Mouse (Mus musculus): ENCODE results near the gene Rpl12. TPM values are rescaled to one million over a fixed set of nuclear protein-coding genes. Genes with fewer than 3 reads are reported as not detected.

Rpl12 gene
- total and polyA plus RNA-seq, 3 experiments: 1,968 to 4,306 (median 2,853) TPM

GRCm38 (mm10) chr2:32974216-32974615, 12.9 kb downstream of the Rpl12 start:
- H3K9me3 ChIP-seq (replicated peaks): no peaks in the 10 kb centered on the region
- H3K4me3 ChIP-seq (ENCODE audit: low read depth, low read length): no peak overlapping the region
- ATAC-seq (ENCODE audit: extremely low read depth, insufficient number of reproducible peaks, low FRiP score, poor library complexity, severe bottlenecking) (no peak), DNase-seq (ENCODE audit: low spot score) (no peak)
- H3K36me3 ChIP-seq (replicated peaks): peaks cover 80% of the 10 kb centered on the region
- H3K27me3 ChIP-seq (ENCODE audit: insufficient read depth, low read length): no peaks in the 10 kb centered on the region
- TF ChIP-seq GATA2 (IDR thresholded peaks at IDR 0.05; ENCODE audit: borderline replicate concordance, low read depth, low read length) (no peak), POLR2AphosphoS5 (IDR thresholded peaks at IDR 0.05; ENCODE audit: insufficient replicate concordance, low read depth, low read length) (no peak), TAL1 (conservative IDR thresholded peaks at IDR 0.05; ENCODE audit: low read depth, low read length) (no peak), CTCF (IDR thresholded peaks at IDR 0.05; ENCODE audit: low read depth, low read length) (no peak), GATA1 (IDR thresholded peaks at IDR 0.05; ENCODE audit: borderline replicate concordance, low read length) (no peak)
- H3K4me1 ChIP-seq (ENCODE audit: insufficient read depth, low read depth, low read length): peaks cover 28% of the 10 kb centered on the region

GRCm38 (mm10) chr2:32977114-32977513, 15.8 kb downstream of the Rpl12 start:
- TF ChIP-seq POLR2AphosphoS5 (IDR thresholded peaks at IDR 0.05; ENCODE audit: insufficient replicate concordance, low read depth, low read length) (no peak), CTCF (IDR thresholded peaks at IDR 0.05; ENCODE audit: low read depth, low read length) (no peak), GATA2 (IDR thresholded peaks at IDR 0.05; ENCODE audit: borderline replicate concordance, low read depth, low read length) (no peak), GATA1 (IDR thresholded peaks at IDR 0.05; ENCODE audit: borderline replicate concordance, low read length) (no peak)
- Histone ChIP-seq H3K4me1 (ENCODE audit: insufficient read depth, low read depth, low read length) (peaks cover 45% of the 10 kb centered on the region), H3K4me3 (ENCODE audit: low read depth, low read length) (no peak overlapping the region), H3K9me3 (replicated peaks) (no peaks in the 10 kb centered on the region), H3K36me3 (replicated peaks) (peaks cover 70% of the 10 kb centered on the region), H3K27me3 (ENCODE audit: insufficient read depth, low read length) (no peaks in the 10 kb centered on the region)
- ATAC-seq (ENCODE audit: extremely low read depth, insufficient number of reproducible peaks, low FRiP score, poor library complexity, severe bottlenecking) (no peak), DNase-seq (ENCODE audit: low spot score) (no peak)

- Histone ChIP-seq H3K27me3 (ENCODE audit: insufficient read depth, low read length) (peaks cover 3% of the 10 kb centered on the region; the same call in 1 of the 2 replicates), H3K4me1 (ENCODE audit: insufficient read depth, low read depth, low read length) (peaks cover 53% of the 10 kb centered on the region), H3K4me3 (ENCODE audit: low read depth, low read length) (no peak overlapping the region; the same call in 1 of the 2 replicates), H3K9me3 (replicated peaks) (no peaks in the 10 kb centered on the region), H3K36me3 (replicated peaks) (peaks cover 57% of the 10 kb centered on the region)
- no peak for TF ChIP-seq GATA2 (IDR thresholded peaks at IDR 0.05; ENCODE audit: borderline replicate concordance, low read depth, low read length)
- TF ChIP-seq CTCF (IDR thresholded peaks at IDR 0.05; ENCODE audit: low read depth, low read length): no peak
- no peak for TF ChIP-seq GATA1 (IDR thresholded peaks at IDR 0.05; ENCODE audit: borderline replicate concordance, low read length)
- ATAC-seq (ENCODE audit: extremely low read depth, insufficient number of reproducible peaks, low FRiP score, poor library complexity, severe bottlenecking): no peak
- DNase-seq (ENCODE audit: low spot score): no peak
These were observed 17.3 kb downstream of the Rpl12 start for GRCm38 (mm10) chr2:32978675-32979074.

- DNase-seq (ENCODE audit: low spot score) (no peak), ATAC-seq (ENCODE audit: extremely low read depth, insufficient number of reproducible peaks, low FRiP score, poor library complexity, severe bottlenecking) (no peak)
These were observed 18.3 kb downstream of the Rpl12 start for GRCm38 (mm10) chr2:32979675-32980074.

GRCm38 (mm10) chr2:32981281-32981680, 19.9 kb downstream of the Rpl12 start:
- ATAC-seq (ENCODE audit: extremely low read depth, insufficient number of reproducible peaks, low FRiP score, poor library complexity, severe bottlenecking): no peak
- Histone ChIP-seq H3K4me1 (ENCODE audit: insufficient read depth, low read depth, low read length) (peaks cover 53% of the 10 kb centered on the region), H3K36me3 (replicated peaks) (peaks cover 31% of the 10 kb centered on the region), H3K9me3 (replicated peaks) (no peaks in the 10 kb centered on the region), H3K27me3 (ENCODE audit: insufficient read depth, low read length) (peaks cover 13% of the 10 kb centered on the region), H3K4me3 (ENCODE audit: low read depth, low read length) (peak overlapping the region; percentile 81)
- peak; percentile 47 for DNase-seq (ENCODE audit: low spot score)
- no peak for TF ChIP-seq GATA2 (IDR thresholded peaks at IDR 0.05; ENCODE audit: borderline replicate concordance, low read depth, low read length)
- TF ChIP-seq CTCF (IDR thresholded peaks at IDR 0.05; ENCODE audit: low read depth, low read length): no peak
- no peak for TF ChIP-seq GATA1 (IDR thresholded peaks at IDR 0.05; ENCODE audit: borderline replicate concordance, low read length)

More at GRCm38 (mm10) chr2:32979675-32980074, 18.3 kb downstream of the Rpl12 start:
- Histone ChIP-seq H3K4me3 (ENCODE audit: low read depth, low read length) (no peak overlapping the region), H3K4me1 (ENCODE audit: insufficient read depth, low read depth, low read length) (peaks cover 53% of the 10 kb centered on the region), H3K36me3 (replicated peaks) (peaks cover 47% of the 10 kb centered on the region), H3K27me3 (ENCODE audit: insufficient read depth, low read length) (peaks cover 4% of the 10 kb centered on the region; the same call in 1 of the 2 replicates), H3K9me3 (replicated peaks) (no peaks in the 10 kb centered on the region)
- TF ChIP-seq CTCF (IDR thresholded peaks at IDR 0.05; ENCODE audit: low read depth, low read length) (no peak), GATA2 (IDR thresholded peaks at IDR 0.05; ENCODE audit: borderline replicate concordance, low read depth, low read length) (no peak), POLR2AphosphoS5 (IDR thresholded peaks at IDR 0.05; ENCODE audit: insufficient replicate concordance, low read depth, low read length) (no peak), TAL1 (conservative IDR thresholded peaks at IDR 0.05; ENCODE audit: low read depth, low read length) (no peak), GATA1 (IDR thresholded peaks at IDR 0.05; ENCODE audit: borderline replicate concordance, low read length) (no peak)

- Histone ChIP-seq H3K4me3 (ENCODE audit: low read depth, low read length) (peak within 1 kb of the TSS; percentile 81), H3K4me1 (ENCODE audit: insufficient read depth, low read depth, low read length) (peaks cover 51% of the 10 kb centered on the region), H3K9me3 (replicated peaks) (no peaks in the 10 kb centered on the region), H3K36me3 (replicated peaks) (peaks cover 25% of the 10 kb centered on the region), H3K27me3 (ENCODE audit: insufficient read depth, low read length) (peaks cover 19% of the 10 kb centered on the region)
- ATAC-seq (ENCODE audit: extremely low read depth, insufficient number of reproducible peaks, low FRiP score, poor library complexity, severe bottlenecking) (peak; percentile 98), DNase-seq (ENCODE audit: low spot score) (peak; percentile 99)
- no peak for TF ChIP-seq GATA2 (IDR thresholded peaks at IDR 0.05; ENCODE audit: borderline replicate concordance, low read depth, low read length)
- no peak for TF ChIP-seq CTCF (IDR thresholded peaks at IDR 0.05; ENCODE audit: low read depth, low read length)
- TF ChIP-seq POLR2AphosphoS5 (IDR thresholded peaks at IDR 0.05; ENCODE audit: insufficient replicate concordance, low read depth, low read length): no peak
- TF ChIP-seq GATA1 (IDR thresholded peaks at IDR 0.05; ENCODE audit: borderline replicate concordance, low read length): no peak
- no peak for TF ChIP-seq TAL1 (conservative IDR thresholded peaks at IDR 0.05; ENCODE audit: low read depth, low read length)
These were observed 20.4 kb downstream of the Rpl12 start, which contains the start of gene Slc2a8 for GRCm38 (mm10) chr2:32981725-32982271. TSS of gene Slc2a8 (minus strand) at chr2:32982083.
